Mouse (Mus musculus): Measurements from ENCODE around the gene Fsip1. TPM values are rescaled to one million over a fixed set of nuclear protein-coding genes. Genes with fewer than 3 reads are reported as not detected.

Fsip1 gene
- polyA plus RNA-seq, 1 experiment from 2014 or later, result 2.5 TPM

DNA sequence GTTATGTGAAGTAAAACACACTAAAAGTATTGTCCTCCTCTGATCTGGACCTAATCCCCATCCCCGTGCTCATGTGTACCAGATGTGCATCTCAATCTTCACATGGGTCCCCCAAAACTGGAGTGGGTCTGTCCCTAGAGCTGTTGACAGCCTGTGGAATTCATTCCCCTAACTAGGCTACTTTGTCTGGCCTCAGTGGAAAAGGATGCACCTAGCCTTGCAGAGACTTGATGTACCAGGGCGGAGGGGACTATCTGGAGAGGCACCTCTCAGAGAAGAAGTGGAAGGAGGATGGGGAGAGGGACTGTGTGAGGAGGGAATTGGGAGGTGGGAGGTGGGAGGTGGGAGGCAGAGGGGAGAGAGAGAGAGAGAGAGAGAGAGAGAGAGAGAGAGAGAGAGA lies 119.0 kb downstream of the Fsip1 start:
- Histone ChIP-seq H3K4me2 (replicated peaks) (no peak overlapping the region), H3K36me3 (no peaks in the 10 kb centered on the region), H3K4me3 (no peak overlapping the region), H3K27me3 (replicated peaks) (no peaks in the 10 kb centered on the region), H3K27ac (no peak overlapping the region), H3K4me1 (no peaks in the 10 kb centered on the region), H3K9ac (no peak overlapping the region), H3K9me3 (no peaks in the 10 kb centered on the region)
- no peak for ATAC-seq (ENCODE audit: low FRiP score, low read depth)
- whole genome bisulfite sequencing, result 92% methylated on average over 2 of the region's 2 CpGs

DNA sequence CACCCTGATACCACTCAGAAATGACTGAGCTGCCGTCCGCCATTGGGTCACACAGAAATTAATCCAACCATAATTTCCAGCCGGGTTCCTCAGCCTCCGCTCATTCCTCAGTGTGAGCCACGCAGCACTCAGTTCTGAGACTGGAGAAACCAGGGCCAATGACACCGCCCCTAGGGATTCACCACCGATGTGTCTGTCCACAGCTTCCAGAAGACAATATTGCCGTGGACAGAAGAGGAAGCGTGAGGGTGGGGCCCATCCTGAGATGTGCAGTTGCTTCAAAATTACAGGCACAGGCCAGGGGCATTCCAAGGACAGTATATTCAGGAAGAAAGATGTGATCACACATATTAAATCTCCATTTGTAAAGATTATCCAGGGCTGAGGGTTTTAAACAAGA lies 119.7 kb downstream of the Fsip1 start:
- WGBS, result 92% methylated on average over 9 of the region's 9 CpGs
- Histone ChIP-seq H3K9me3 (no peaks in the 10 kb centered on the region), H3K4me3 (no peak overlapping the region), H3K27ac (no peak overlapping the region), H3K36me3 (no peaks in the 10 kb centered on the region), H3K4me1 (no peaks in the 10 kb centered on the region), H3K9ac (no peak overlapping the region), H3K4me2 (replicated peaks) (no peak overlapping the region), H3K27me3 (replicated peaks) (no peaks in the 10 kb centered on the region)
- no peak for ATAC-seq (ENCODE audit: low FRiP score, low read depth)

- WGBS, result 26% methylated on average over 3 of the region's 3 CpGs
- Histone ChIP-seq H3K4me2 (replicated peaks) (no peak overlapping the region), H3K36me3 (no peaks in the 10 kb centered on the region), H3K4me3 (no peak overlapping the region), H3K27ac (no peak overlapping the region), H3K9me3 (no peaks in the 10 kb centered on the region), H3K27me3 (replicated peaks) (no peaks in the 10 kb centered on the region), H3K4me1 (no peaks in the 10 kb centered on the region), H3K9ac (no peak overlapping the region)
- ATAC-seq (ENCODE audit: low FRiP score, low read depth), result no peak
Observed at GRCm38 (mm10) chr2:118128313-118128712, 128.5 kb downstream of the Fsip1 start.

DNA sequence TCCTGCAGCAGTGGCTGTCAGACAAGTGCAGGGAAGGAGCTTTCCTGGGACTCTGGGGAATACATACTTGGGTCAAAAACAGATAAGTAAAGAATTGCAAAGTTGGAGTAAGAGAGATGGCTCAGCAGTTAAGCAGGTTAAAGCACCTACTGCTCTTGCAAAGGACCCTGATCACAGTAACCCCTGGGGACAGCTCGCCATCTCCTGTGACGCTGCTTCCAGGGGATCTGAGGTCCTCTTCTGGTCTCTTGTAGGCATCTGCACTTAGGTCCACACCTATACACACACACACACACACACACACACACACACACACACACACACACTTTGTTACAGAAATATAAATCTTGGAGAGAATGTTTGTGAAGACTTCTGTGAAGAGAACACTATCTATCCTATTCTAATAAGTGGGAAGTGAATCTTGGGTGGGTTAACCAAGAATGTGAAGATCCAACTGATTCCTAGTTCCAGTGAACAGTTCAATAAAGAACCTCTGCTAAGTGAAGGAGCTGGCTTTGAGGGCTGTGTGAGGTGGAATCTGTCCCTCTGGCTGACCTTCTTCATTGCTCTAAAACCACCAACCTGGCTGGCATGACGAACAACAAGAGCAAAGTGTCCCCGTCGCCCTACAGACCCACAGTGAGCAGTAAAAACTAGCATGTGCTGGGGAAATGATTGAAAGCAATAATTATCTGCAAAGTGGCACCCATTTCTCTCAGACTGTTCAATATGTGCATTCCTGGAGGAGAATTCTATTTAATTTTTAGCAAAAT lies 129.1 kb downstream of the Fsip1 start:
- Histone ChIP-seq H3K27ac (no peak overlapping the region), H3K9me3 (no peaks in the 10 kb centered on the region), H3K27me3 (replicated peaks) (no peaks in the 10 kb centered on the region), H3K4me1 (no peaks in the 10 kb centered on the region), H3K4me3 (no peak overlapping the region), H3K36me3 (no peaks in the 10 kb centered on the region), H3K4me2 (replicated peaks) (no peak overlapping the region), H3K9ac (no peak overlapping the region)
- ATAC-seq (ENCODE audit: low FRiP score, low read depth), result no peak
- 86% methylated on average over 5 of the region's 5 CpGs for WGBS

DNA sequence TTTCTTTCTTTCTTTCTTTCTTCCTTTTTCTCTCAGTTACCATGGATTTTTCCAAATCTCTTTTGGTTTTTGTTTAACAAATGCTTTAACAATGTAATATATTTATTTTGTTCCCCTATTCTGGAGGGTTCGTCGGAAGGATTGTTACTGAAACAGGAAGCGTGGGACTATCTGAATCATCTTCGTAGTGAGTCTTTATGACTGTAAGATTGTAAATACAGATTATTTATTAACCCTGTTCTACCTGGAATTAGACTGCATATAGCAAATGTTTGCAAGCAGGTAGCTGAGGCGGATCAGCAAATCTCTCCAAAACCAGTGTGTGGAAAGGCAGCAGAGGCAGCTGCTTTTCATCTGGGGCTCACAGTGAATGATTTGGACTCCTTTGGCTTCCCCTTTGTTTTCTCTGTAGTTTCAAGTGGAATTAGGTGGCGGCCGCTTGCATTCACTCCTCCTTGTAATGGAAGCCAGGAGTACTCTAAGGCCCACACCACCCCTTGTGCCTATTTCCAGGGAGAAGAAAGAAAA lies 130.8 kb downstream of the Fsip1 start:
- no peaks in the 10 kb centered on the region for H3K9me3 ChIP-seq
- no peak overlapping the region for H3K27ac ChIP-seq
- H3K4me2 ChIP-seq (replicated peaks), result no peak overlapping the region
- H3K4me3 ChIP-seq, result no peak overlapping the region
- no peak overlapping the region for H3K9ac ChIP-seq
- H3K4me1 ChIP-seq, result no peaks in the 10 kb centered on the region
- no peak for ATAC-seq (ENCODE audit: low FRiP score, low read depth)
- no peaks in the 10 kb centered on the region for H3K36me3 ChIP-seq
- WGBS, result 65% methylated on average over 7 of the region's 7 CpGs
- H3K27me3 ChIP-seq (replicated peaks), result no peaks in the 10 kb centered on the region

GRCm38 (mm10) chr2:118125211-118125939 lies 131.4 kb downstream of the Fsip1 start:
- Histone ChIP-seq H3K9me3 (no peaks in the 10 kb centered on the region), H3K27ac (no peak overlapping the region), H3K4me1 (no peaks in the 10 kb centered on the region), H3K27me3 (replicated peaks) (no peaks in the 10 kb centered on the region), H3K4me3 (no peak overlapping the region), H3K36me3 (no peaks in the 10 kb centered on the region), H3K4me2 (replicated peaks) (no peak overlapping the region), H3K9ac (no peak overlapping the region)
- ATAC-seq (ENCODE audit: low FRiP score, low read depth), result no peak
- 79% methylated on average over 11 of the region's 11 CpGs for WGBS

GRCm38 (mm10) chr2:118124437-118124836 lies 132.3 kb downstream of the Fsip1 start:
- no peak overlapping the region for H3K4me2 ChIP-seq (replicated peaks)
- ATAC-seq (ENCODE audit: low FRiP score, low read depth), result no peak
- H3K9ac ChIP-seq, result no peak overlapping the region
- H3K27ac ChIP-seq, result no peak overlapping the region
- H3K4me3 ChIP-seq, result no peak overlapping the region
- H3K36me3 ChIP-seq, result peaks cover 4% of the 10 kb centered on the region; the same call in 1 of the 2 replicates
- 89% methylated on average over 7 of the region's 7 CpGs for WGBS
- H3K4me1 ChIP-seq, result no peaks in the 10 kb centered on the region
- no peaks in the 10 kb centered on the region for H3K9me3 ChIP-seq
- no peaks in the 10 kb centered on the region for H3K27me3 ChIP-seq (replicated peaks)

GRCm38 (mm10) chr2:118123743-118124142 lies 133.0 kb downstream of the Fsip1 start:
- no peak overlapping the region for H3K27ac ChIP-seq
- H3K9me3 ChIP-seq, result no peaks in the 10 kb centered on the region
- H3K4me3 ChIP-seq, result no peak overlapping the region
- no peaks in the 10 kb centered on the region for H3K27me3 ChIP-seq (replicated peaks)
- WGBS, result 86% methylated on average over 9 of the region's 9 CpGs
- H3K36me3 ChIP-seq, result peaks cover 4% of the 10 kb centered on the region; the same call in 1 of the 2 replicates
- no peak overlapping the region for H3K9ac ChIP-seq
- no peaks in the 10 kb centered on the region for H3K4me1 ChIP-seq
- H3K4me2 ChIP-seq (replicated peaks), result no peak overlapping the region
- ATAC-seq (ENCODE audit: low FRiP score, low read depth), result no peak

DNA sequence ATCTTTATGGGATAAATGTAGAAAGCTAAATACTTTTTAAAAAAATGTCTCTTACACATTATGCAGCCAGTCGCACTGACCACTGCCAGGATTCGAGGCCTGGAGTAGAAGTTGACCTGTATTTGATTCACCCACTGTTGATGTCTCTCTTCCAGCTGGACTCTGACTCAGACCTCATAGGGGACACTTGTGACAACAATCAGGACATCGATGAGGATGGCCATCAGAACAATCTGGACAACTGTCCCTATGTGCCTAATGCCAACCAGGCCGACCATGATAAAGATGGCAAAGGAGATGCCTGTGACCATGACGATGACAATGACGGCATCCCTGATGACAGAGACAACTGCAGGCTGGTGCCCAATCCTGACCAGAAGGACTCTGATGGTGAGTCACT lies 134.5 kb downstream of the Fsip1 start:
- 93% methylated on average over 6 of the region's 6 CpGs for WGBS
- no peak for ATAC-seq (ENCODE audit: low FRiP score, low read depth)
- no peak overlapping the region for H3K4me3 ChIP-seq
- H3K27me3 ChIP-seq (replicated peaks), result no peaks in the 10 kb centered on the region
- H3K4me2 ChIP-seq (replicated peaks), result no peak overlapping the region
- peaks cover 4% of the 10 kb centered on the region; the same call in 1 of the 2 replicates for H3K36me3 ChIP-seq
- no peaks in the 10 kb centered on the region for H3K9me3 ChIP-seq
- no peaks in the 10 kb centered on the region for H3K4me1 ChIP-seq
- H3K27ac ChIP-seq, result no peak overlapping the region
- H3K9ac ChIP-seq, result no peak overlapping the region

GRCm38 (mm10) chr2:118120751-118121150 lies 136.0 kb downstream of the Fsip1 start:
- Histone ChIP-seq H3K4me3 (no peak overlapping the region), H3K9ac (no peak overlapping the region), H3K4me2 (replicated peaks) (no peak overlapping the region), H3K27me3 (replicated peaks) (no peaks in the 10 kb centered on the region), H3K4me1 (no peaks in the 10 kb centered on the region), H3K36me3 (peaks cover 4% of the 10 kb centered on the region; the same call in 1 of the 2 replicates), H3K27ac (no peak overlapping the region), H3K9me3 (no peaks in the 10 kb centered on the region)
- no peak for ATAC-seq (ENCODE audit: low FRiP score, low read depth)
- 99% methylated on average over 7 of the region's 7 CpGs for WGBS

GRCm38 (mm10) chr2:118120095-118120494 lies 136.7 kb downstream of the Fsip1 start:
- no peak for ATAC-seq (ENCODE audit: low FRiP score, low read depth)
- WGBS, result 94% methylated on average over 11 of the region's 11 CpGs
- H3K27ac ChIP-seq, result no peak overlapping the region
- no peak overlapping the region for H3K4me3 ChIP-seq
- H3K27me3 ChIP-seq (replicated peaks), result no peaks in the 10 kb centered on the region
- H3K4me2 ChIP-seq (replicated peaks), result no peak overlapping the region
- H3K9me3 ChIP-seq, result no peaks in the 10 kb centered on the region
- no peak overlapping the region for H3K9ac ChIP-seq
- peaks cover 4% of the 10 kb centered on the region; the same call in 1 of the 2 replicates for H3K36me3 ChIP-seq
- no peaks in the 10 kb centered on the region for H3K4me1 ChIP-seq

DNA sequence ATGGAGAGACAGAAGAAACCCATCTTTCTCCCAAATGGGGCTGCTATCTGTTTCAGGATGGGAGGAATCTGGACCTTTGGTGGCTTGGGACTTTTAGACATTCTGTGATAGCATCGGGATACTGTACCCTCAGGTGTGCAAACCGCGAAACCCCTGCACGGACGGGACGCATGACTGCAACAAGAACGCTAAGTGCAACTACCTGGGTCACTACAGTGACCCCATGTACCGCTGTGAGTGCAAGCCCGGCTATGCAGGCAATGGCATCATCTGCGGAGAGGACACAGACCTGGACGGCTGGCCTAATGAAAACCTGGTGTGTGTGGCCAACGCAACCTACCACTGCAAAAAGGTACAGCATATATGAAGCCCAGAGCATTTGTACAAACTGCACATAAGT lies 137.1 kb downstream of the Fsip1 start:
- H3K4me2 ChIP-seq (replicated peaks), result no peak overlapping the region
- 94% methylated on average over 12 of the region's 12 CpGs for WGBS
- H3K9ac ChIP-seq, result no peak overlapping the region
- H3K4me1 ChIP-seq, result no peaks in the 10 kb centered on the region
- no peaks in the 10 kb centered on the region for H3K27me3 ChIP-seq (replicated peaks)
- no peak for ATAC-seq (ENCODE audit: low FRiP score, low read depth)
- H3K4me3 ChIP-seq, result no peak overlapping the region
- no peaks in the 10 kb centered on the region for H3K9me3 ChIP-seq
- peaks cover 4% of the 10 kb centered on the region; the same call in 1 of the 2 replicates for H3K36me3 ChIP-seq
- no peak overlapping the region for H3K27ac ChIP-seq
